Mouse (Mus musculus) brain, embryonic 14.5 days (tissue): ENCODE data around the gene Rhox2b. TPM values are rescaled to one million over a fixed set of nuclear protein-coding genes. Genes with fewer than 3 reads are reported as not detected.
"Not testable (repeated sequence)": the region's sequence is repeated elsewhere in the genome, so short reads cannot be mapped to it uniquely, and the experiment has no call there.

Experiments
- DNase-seq: peaks from one replicate; pipeline ENCODE4 v3.0.0-alpha.2; 2011; ENCODE audit warnings: low read depth
- polyA plus RNA-seq: library from polyadenylated mRNA; depleted of rRNA; stranded (reverse); fragments of >200 nt; gene quantifications from 2 replicates; pipeline ENCODE4 v1.2.3, GENCODE M21; 2012; rRNA removed

Rhox2b gene
- polyA plus RNA-seq: not detected in 2 replicates

GRCm38 (mm10) chrX:37411767-37412166, at the start of gene Rhox2b:
Rhox2b (plus strand) TSS chrX:37412067.
- not testable (repeated sequence) for DNase-seq

GRCm38 (mm10) chrX:37379728-37380127, 32.1 kb upstream of the Rhox2b start, which contains the start of gene Rhox3a2:
Rhox3a2 (plus strand) TSS chrX:37380028.
- DNase-seq: not testable (repeated sequence)

GRCm38 (mm10) chrX:37390548-37390947, 21.3 kb upstream of the Rhox2b start, which contains the start of gene Rhox4a2:
Rhox4a2 (plus strand) TSS chrX:37390848.
- not testable (repeated sequence) for DNase-seq

GRCm38 (mm10) chrX:37432194-37432593, 20.3 kb downstream of the Rhox2b start, which contains the start of gene Rhox4b:
Rhox4b (plus strand) TSS chrX:37432494.
- not testable (repeated sequence) for DNase-seq

- DNase-seq: not testable (repeated sequence)
These were observed 41.5 kb downstream of the Rhox2b start, which contains the start of gene Rhox2c for GRCm38 (mm10) chrX:37453380-37453779. Rhox2c (plus strand) TSS chrX:37453680.

- not testable (repeated sequence) for DNase-seq
These were observed 46.4 kb downstream of the Rhox2b start, which contains the start of gene Rhox3c for GRCm38 (mm10) chrX:37458285-37458684. Rhox3c (plus strand) TSS chrX:37458585.

Other genes starting within 250 kb of the Rhox2b start
- 0.14 and 0.46 TPM in 2 replicates for gene Akap14, start 243.2 kb upstream of the Rhox2b start, polyA plus RNA-seq
- gene Ndufa1, start 220.9 kb upstream of the Rhox2b start, polyA plus RNA-seq: 363 and 455 TPM in 2 replicates
- 8.3 and 10.6 TPM in 2 replicates for gene Rnf113a1, start 220.8 kb upstream of the Rhox2b start, polyA plus RNA-seq
- gene Gm9, start 201.0 kb upstream of the Rhox2b start, polyA plus RNA-seq: not detected in 2 replicates
- not detected in 2 replicates for gene Rhox1, start 189.8 kb upstream of the Rhox2b start, polyA plus RNA-seq
- gene Rhox2a, start 167.1 kb upstream of the Rhox2b start, polyA plus RNA-seq: not detected in 2 replicates
- gene Rhox3a, start 162.1 kb upstream of the Rhox2b start, polyA plus RNA-seq: not detected in 2 replicates
- gene Rhox4a, start 146.7 kb upstream of the Rhox2b start, polyA plus RNA-seq: not detected in 2 replicates
- not detected in 2 replicates for gene Rhox3a2, start 32.0 kb upstream of the Rhox2b start, polyA plus RNA-seq
- 0.10 and 0.30 TPM in 2 replicates for gene Rhox4a2, start 21.2 kb upstream of the Rhox2b start, polyA plus RNA-seq
- gene Rhox4b, start 20.4 kb downstream of the Rhox2b start, polyA plus RNA-seq: 0.14 TPM in 1 of 2 replicates, not detected in the other
- not detected in 2 replicates for gene Rhox2c, start 41.6 kb downstream of the Rhox2b start, polyA plus RNA-seq
- gene Rhox3c, start 46.5 kb downstream of the Rhox2b start, polyA plus RNA-seq: not detected in 2 replicates
- gene Rhox4c, start 68.3 kb downstream of the Rhox2b start, polyA plus RNA-seq: not detected in 2 replicates
- not detected in 2 replicates for gene Rhox2d, start 81.4 kb downstream of the Rhox2b start, polyA plus RNA-seq
- gene Rhox4d, start 102.3 kb downstream of the Rhox2b start, polyA plus RNA-seq: not detected in 2 replicates
- not detected in 2 replicates for gene Rhox2e, start 118.4 kb downstream of the Rhox2b start, polyA plus RNA-seq
- not detected in 2 replicates for gene Rhox3e, start 130.0 kb downstream of the Rhox2b start, polyA plus RNA-seq
- not detected in 2 replicates for gene Rhox4e, start 145.3 kb downstream of the Rhox2b start, polyA plus RNA-seq
- gene Rhox2f, start 159.3 kb downstream of the Rhox2b start, polyA plus RNA-seq: not detected in 2 replicates
- gene Rhox3f, start 168.9 kb downstream of the Rhox2b start, polyA plus RNA-seq: not detected in 2 replicates
- not detected in 2 replicates for gene Rhox4f, start 195.6 kb downstream of the Rhox2b start, polyA plus RNA-seq
- gene Rhox3g, start 216.5 kb downstream of the Rhox2b start, polyA plus RNA-seq: not detected in 2 replicates
- not detected in 2 replicates for gene Rhox2g, start 231.4 kb downstream of the Rhox2b start, polyA plus RNA-seq
- not detected in 2 replicates for gene Rhox4g, start 239.3 kb downstream of the Rhox2b start, polyA plus RNA-seq